Mouse (Mus musculus): ENCODE data around the gene Hba-a1. TPM values are rescaled to one million over a fixed set of nuclear protein-coding genes. Genes with fewer than 3 reads are reported as not detected.

Hba-a1 gene
- polyA plus RNA-seq, 1 experiment = 17,767 TPM

GRCm38 (mm10) chr11:32266776-32267175 lies 16.5 kb upstream of the Hba-a1 start:
- peak overlapping the region; percentile 94 for H3K4me3 ChIP-seq (replicated peaks; ENCODE audit: control insufficient read depth, low read depth, low read length)
- TF ChIP-seq POLR2A (IDR thresholded peaks at IDR 0.05; ENCODE audit: borderline replicate concordance, control insufficient read depth, low read depth, low read length) = no peak
- TF ChIP-seq CTCF (IDR thresholded peaks at IDR 0.05; ENCODE audit: control insufficient read depth, insufficient read depth, low read length) = no peak
- peak overlapping the region; percentile 96 for H3K27ac ChIP-seq (ENCODE audit: control insufficient read depth, insufficient read depth, low read depth, low read length, poor library complexity)
- H3K4me1 ChIP-seq (ENCODE audit: control insufficient read depth, insufficient read depth, low read length) = peaks cover 3% of the 10 kb centered on the region
- WGBS = 27% methylated on average over 6 of the region's 6 CpGs

GRCm38 (mm10) chr11:32267188-32267884 lies 16.0 kb upstream of the Hba-a1 start, which contains the start of gene Nprl3:
Nprl3 (minus strand) TSS chr11:32267707.
- WGBS = under 1% methylated on average over 54 of the region's 54 CpGs

GRCm38 (mm10) chr11:32267964-32268363 lies 15.3 kb upstream of the Hba-a1 start:
- Histone ChIP-seq H3K27ac (ENCODE audit: control insufficient read depth, insufficient read depth, low read depth, low read length, poor library complexity) (peak overlapping the region; percentile 96), H3K4me3 (replicated peaks; ENCODE audit: control insufficient read depth, low read depth, low read length) (peak overlapping the region; percentile 4), H3K4me1 (ENCODE audit: control insufficient read depth, insufficient read depth, low read length) (peaks cover 3% of the 10 kb centered on the region)
- 25% methylated on average over 5 of the region's 5 CpGs for WGBS
- no peak for TF ChIP-seq CTCF (IDR thresholded peaks at IDR 0.05; ENCODE audit: control insufficient read depth, insufficient read depth, low read length)
- no peak for TF ChIP-seq POLR2A (IDR thresholded peaks at IDR 0.05; ENCODE audit: borderline replicate concordance, control insufficient read depth, low read depth, low read length)

More at GRCm38 (mm10) chr11:32267188-32267884, 16.0 kb upstream of the Hba-a1 start, which contains the start of gene Nprl3:
- Histone ChIP-seq H3K4me3 (replicated peaks; ENCODE audit: control insufficient read depth, low read depth, low read length) (peak within 1 kb of the TSS; percentile 94), H3K4me1 (ENCODE audit: control insufficient read depth, insufficient read depth, low read length) (peaks cover 3% of the 10 kb centered on the region), H3K27ac (ENCODE audit: control insufficient read depth, insufficient read depth, low read depth, low read length, poor library complexity) (peak within 1 kb of the TSS; percentile 96)
- TF ChIP-seq POLR2A (IDR thresholded peaks at IDR 0.05; ENCODE audit: borderline replicate concordance, control insufficient read depth, low read depth, low read length) (peak; percentile 93; the same call in 1 of the 2 replicates), CTCF (IDR thresholded peaks at IDR 0.05; ENCODE audit: control insufficient read depth, insufficient read depth, low read length) (no peak)

DNA sequence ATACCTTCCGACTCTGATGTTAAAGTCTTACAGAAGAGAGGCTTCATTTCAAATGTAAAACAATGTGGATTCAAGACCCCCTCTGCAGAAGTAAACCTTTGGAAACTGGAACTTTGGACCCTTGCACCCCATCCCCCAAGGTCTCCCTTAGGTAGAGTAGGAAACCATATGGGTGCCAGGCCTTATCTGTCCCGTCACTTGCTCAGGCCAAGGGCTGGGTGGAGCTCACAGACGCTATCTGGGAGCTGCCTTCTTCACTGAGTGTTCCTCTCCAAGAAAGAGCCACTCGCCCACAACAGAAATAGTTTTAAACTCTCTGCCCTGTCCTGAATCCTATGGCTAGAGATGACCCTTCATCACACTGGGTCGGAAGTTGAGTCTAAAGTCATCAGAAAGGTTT lies 14.4 kb upstream of the Hba-a1 start:
- TF ChIP-seq CTCF (IDR thresholded peaks at IDR 0.05; ENCODE audit: control insufficient read depth, insufficient read depth, low read length) = no peak
- TF ChIP-seq POLR2A (IDR thresholded peaks at IDR 0.05; ENCODE audit: borderline replicate concordance, control insufficient read depth, low read depth, low read length) = no peak
- H3K4me3 ChIP-seq (replicated peaks; ENCODE audit: control insufficient read depth, low read depth, low read length) = peak overlapping the region; percentile 6
- WGBS = 60% methylated on average over 5 of the region's 5 CpGs

GRCm38 (mm10) chr11:32271178-32271577 lies 12.1 kb upstream of the Hba-a1 start:
- no peak for TF ChIP-seq POLR2A (IDR thresholded peaks at IDR 0.05; ENCODE audit: borderline replicate concordance, control insufficient read depth, low read depth, low read length)
- TF ChIP-seq CTCF (IDR thresholded peaks at IDR 0.05; ENCODE audit: control insufficient read depth, insufficient read depth, low read length) = no peak; the same call in 1 of the 2 replicates
- H3K4me1 ChIP-seq (ENCODE audit: control insufficient read depth, insufficient read depth, low read length) = peaks cover 3% of the 10 kb centered on the region
- 26% methylated on average over 4 of the region's 4 CpGs for WGBS
- no peak overlapping the region for H3K4me3 ChIP-seq (replicated peaks; ENCODE audit: control insufficient read depth, low read depth, low read length)
- no peak overlapping the region for H3K27ac ChIP-seq (ENCODE audit: control insufficient read depth, insufficient read depth, low read depth, low read length, poor library complexity)

More for the DNA sequence above, 14.4 kb upstream of the Hba-a1 start:
- Histone ChIP-seq H3K4me1 (ENCODE audit: control insufficient read depth, insufficient read depth, low read length) (peaks cover 3% of the 10 kb centered on the region), H3K27ac (ENCODE audit: control insufficient read depth, insufficient read depth, low read depth, low read length, poor library complexity) (peak overlapping the region; percentile 96)

GRCm38 (mm10) chr11:32276347-32276746 lies 7.0 kb upstream of the Hba-a1 start, which contains the start of gene Hba-x:
Hba-x (plus strand) TSS chr11:32276400.
- Histone ChIP-seq H3K4me1 (ENCODE audit: control insufficient read depth, insufficient read depth, low read length) (peaks cover 3% of the 10 kb centered on the region), H3K27ac (ENCODE audit: control insufficient read depth, insufficient read depth, low read depth, low read length, poor library complexity) (no peak within 1 kb of the TSS), H3K4me3 (replicated peaks; ENCODE audit: control insufficient read depth, low read depth, low read length) (no peak within 1 kb of the TSS)
- TF ChIP-seq POLR2A (IDR thresholded peaks at IDR 0.05; ENCODE audit: borderline replicate concordance, control insufficient read depth, low read depth, low read length) = no peak
- no peak for TF ChIP-seq CTCF (IDR thresholded peaks at IDR 0.05; ENCODE audit: control insufficient read depth, insufficient read depth, low read length)
- 83% methylated on average over 3 of the region's 3 CpGs for WGBS

DNA sequence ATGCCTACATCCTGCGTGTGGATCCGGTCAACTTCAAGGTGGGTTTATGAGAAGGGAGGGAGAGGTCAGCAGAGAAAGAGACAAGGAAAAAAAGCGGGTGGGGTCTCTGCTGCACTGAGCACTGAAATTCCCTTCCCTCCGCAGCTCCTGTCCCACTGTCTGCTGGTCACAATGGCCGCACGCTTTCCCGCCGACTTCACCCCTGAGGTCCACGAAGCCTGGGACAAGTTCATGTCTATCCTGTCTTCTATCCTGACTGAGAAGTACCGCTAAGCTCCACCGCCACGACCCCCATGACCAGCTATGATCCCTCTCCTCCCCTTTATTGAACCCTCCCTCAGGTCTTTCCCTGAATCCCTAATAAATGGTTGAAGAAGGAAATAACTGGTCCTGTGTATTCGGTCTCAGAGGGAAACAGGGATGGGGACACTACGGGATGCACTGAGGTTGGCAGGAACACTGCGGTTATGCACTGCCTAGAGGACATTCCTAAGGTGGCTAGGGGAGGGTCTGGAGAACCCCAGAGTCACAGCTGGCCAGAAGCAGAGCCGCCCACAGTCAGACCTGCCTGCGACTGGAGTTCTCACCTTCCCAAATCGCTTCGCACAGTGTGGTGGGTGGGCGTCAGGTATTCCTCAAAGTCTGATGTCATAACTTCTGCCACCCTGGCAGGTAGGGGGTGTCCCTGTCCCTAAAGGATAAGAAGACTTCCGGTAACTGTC lies 5.4 kb upstream of the Hba-a1 start:
- no peak overlapping the region for H3K4me3 ChIP-seq (replicated peaks; ENCODE audit: control insufficient read depth, low read depth, low read length)
- WGBS = 78% methylated on average over 21 of the region's 21 CpGs
- H3K4me1 ChIP-seq (ENCODE audit: control insufficient read depth, insufficient read depth, low read length) = peaks cover 2% of the 10 kb centered on the region; the same call in 1 of the 2 replicates
- TF ChIP-seq CTCF (IDR thresholded peaks at IDR 0.05; ENCODE audit: control insufficient read depth, insufficient read depth, low read length) (no peak), POLR2A (IDR thresholded peaks at IDR 0.05; ENCODE audit: borderline replicate concordance, control insufficient read depth, low read depth, low read length) (no peak)
- no peak overlapping the region for H3K27ac ChIP-seq (ENCODE audit: control insufficient read depth, insufficient read depth, low read depth, low read length, poor library complexity)

DNA sequence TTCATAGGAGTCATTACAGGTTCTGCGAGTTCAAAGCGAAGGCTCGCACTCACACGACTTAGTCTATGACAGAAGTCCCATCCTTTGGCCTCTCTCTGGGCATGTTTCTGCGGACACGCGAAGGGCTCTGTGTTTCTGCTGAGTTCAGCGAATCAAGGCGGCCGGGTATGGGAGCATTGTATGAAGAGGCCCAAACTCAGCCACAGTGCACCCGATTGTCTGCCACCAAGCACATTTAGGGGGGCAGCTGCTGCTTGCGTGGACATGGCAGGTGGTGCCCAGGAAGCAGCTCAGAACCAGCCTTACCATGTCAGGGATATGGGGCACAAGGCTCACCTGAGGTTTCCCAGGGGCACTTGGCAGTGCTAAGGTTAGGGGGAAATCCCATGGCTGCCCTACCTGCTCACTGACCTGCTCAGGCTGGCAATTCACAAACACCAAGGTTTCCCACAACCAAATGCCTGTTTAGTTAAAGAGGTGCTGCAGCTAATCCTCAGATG lies 4.8 kb upstream of the Hba-a1 start:
- no peak for TF ChIP-seq POLR2A (IDR thresholded peaks at IDR 0.05; ENCODE audit: borderline replicate concordance, control insufficient read depth, low read depth, low read length)
- no peak for TF ChIP-seq CTCF (IDR thresholded peaks at IDR 0.05; ENCODE audit: control insufficient read depth, insufficient read depth, low read length)
- WGBS = 86% methylated on average over 12 of the region's 12 CpGs
- H3K4me3 ChIP-seq (replicated peaks; ENCODE audit: control insufficient read depth, low read depth, low read length) = no peak overlapping the region
- peaks cover 2% of the 10 kb centered on the region; the same call in 1 of the 2 replicates for H3K4me1 ChIP-seq (ENCODE audit: control insufficient read depth, insufficient read depth, low read length)
- no peak overlapping the region for H3K27ac ChIP-seq (ENCODE audit: control insufficient read depth, insufficient read depth, low read depth, low read length, poor library complexity)
